Mouse (Mus musculus) kidney, adult 2 months (tissue): Measurements from ENCODE around the gene Gm7876. TPM values are rescaled to one million over a fixed set of nuclear protein-coding genes. Genes with fewer than 3 reads are reported as not detected.
"Not testable (repeated sequence)": the region's sequence is repeated elsewhere in the genome, so short reads cannot be mapped to it uniquely, and the experiment has no call there.

Source experiments
- DNase-seq: peaks from one replicate; pipeline ENCODE4 v3.0.0; 2021
- H3K27ac ChIP-seq: fragments of 200-500 bp; 2 replicates; pipeline ENCODE4 v1.5.1; 2012; ENCODE audit warnings: low read depth, low read length, control low read depth, inconsistent platforms; ENCODE audit not compliant: insufficient read depth
- H3K27me3 ChIP-seq: fragments of 200-500 bp; replicated peaks from 2 replicates; pipeline ENCODE4 v1.6.1; 2012; ENCODE audit warnings: mild to moderate bottlenecking, moderate library complexity, low read length, inconsistent platforms; ENCODE audit not compliant: control insufficient read depth, insufficient read depth
- H3K36me3 ChIP-seq: fragments of 200-500 bp; 2 replicates; pipeline ENCODE4 v1.6.1; 2012; ENCODE audit warnings: mild to moderate bottlenecking, moderate library complexity, low read length, inconsistent platforms; ENCODE audit not compliant: control insufficient read depth, insufficient read depth
- H3K4me1 ChIP-seq: fragments of 200-500 bp; 2 replicates; pipeline ENCODE4 v1.6.1; 2011; ENCODE audit warnings: low read length; ENCODE audit not compliant: control insufficient read depth, insufficient read depth
- H3K4me3 ChIP-seq: fragments of 200-500 bp; 2 replicates; pipeline ENCODE4 v1.5.1; 2011; ENCODE audit warnings: mild to moderate bottlenecking, low read depth, low read length, control low read depth; ENCODE audit not compliant: insufficient read depth
- WGBS: fragments of 180-500 bp; shearing (Covaris S2); methylation state at CpG from one replicate; pipeline ENCODE4 v1.1.7; 2018; 5-methylcytosine and 5-hydroxymethylcytosine counted together
- polyA plus RNA-seq: library from polyadenylated mRNA; depleted of rRNA; stranded (reverse); fragments of >200 nt; gene quantifications from 2 replicates; pipeline ENCODE4 v1.2.3, GENCODE M21; 2012; rRNA removed

Gm7876 gene
- polyA plus RNA-seq = not detected in 2 replicates

DNA sequence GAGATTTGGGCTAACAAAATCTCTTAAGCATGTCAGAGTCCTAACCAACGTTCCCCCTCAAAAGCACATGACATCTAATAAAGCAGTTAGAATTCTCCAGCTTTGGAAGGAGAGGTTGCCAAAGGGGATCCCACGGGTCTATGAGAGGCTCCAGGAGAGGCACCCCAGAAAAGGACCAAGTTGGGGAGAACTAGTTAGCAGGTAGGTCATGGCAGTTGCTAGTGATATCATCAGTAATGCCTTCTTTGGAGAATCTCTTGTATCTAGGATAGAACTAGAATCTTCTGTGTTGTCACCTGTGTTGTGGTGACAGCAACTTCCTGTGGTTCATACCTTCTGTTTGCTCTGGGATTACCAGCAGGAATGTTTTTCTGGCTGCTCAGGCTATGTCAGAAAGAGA lies at the start of gene Gm7876:
Gm7876 (plus strand) TSS at position 301 of the 400 bp plus-strand sequence.
- not testable (repeated sequence) for H3K36me3 ChIP-seq, H3K27me3 ChIP-seq, H3K4me1 ChIP-seq, DNase-seq, H3K4me3 ChIP-seq, H3K27ac ChIP-seq
- WGBS = 68% methylated on average over 1 of the region's 2 CpGs

DNA sequence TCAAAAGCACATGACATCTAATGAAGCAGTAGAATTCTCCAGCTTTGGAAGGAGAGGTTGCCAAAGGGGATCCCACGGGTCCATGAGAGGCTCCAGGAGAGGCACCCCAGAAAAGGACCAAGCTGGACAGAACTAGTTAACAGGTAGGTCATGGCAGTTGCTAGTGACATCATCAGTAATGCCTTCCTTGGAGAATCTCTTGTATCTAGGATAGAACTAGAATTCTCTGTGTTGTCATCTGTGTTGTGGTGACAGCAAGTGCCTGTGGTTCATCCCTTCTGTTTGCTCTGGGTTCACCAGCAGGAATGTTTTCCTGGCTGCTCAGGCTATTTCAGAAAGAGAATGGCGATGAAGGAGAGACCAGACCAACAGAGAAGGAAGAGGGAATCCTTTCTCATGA lies 45.1 kb upstream of the Gm7876 start, which contains the start of gene Gm3239:
Gm3239 (plus strand) TSS at position 301 of the 400 bp plus-strand sequence.
- no CpG with 5 or more reads among the region's 2 CpGs for WGBS

DNA sequence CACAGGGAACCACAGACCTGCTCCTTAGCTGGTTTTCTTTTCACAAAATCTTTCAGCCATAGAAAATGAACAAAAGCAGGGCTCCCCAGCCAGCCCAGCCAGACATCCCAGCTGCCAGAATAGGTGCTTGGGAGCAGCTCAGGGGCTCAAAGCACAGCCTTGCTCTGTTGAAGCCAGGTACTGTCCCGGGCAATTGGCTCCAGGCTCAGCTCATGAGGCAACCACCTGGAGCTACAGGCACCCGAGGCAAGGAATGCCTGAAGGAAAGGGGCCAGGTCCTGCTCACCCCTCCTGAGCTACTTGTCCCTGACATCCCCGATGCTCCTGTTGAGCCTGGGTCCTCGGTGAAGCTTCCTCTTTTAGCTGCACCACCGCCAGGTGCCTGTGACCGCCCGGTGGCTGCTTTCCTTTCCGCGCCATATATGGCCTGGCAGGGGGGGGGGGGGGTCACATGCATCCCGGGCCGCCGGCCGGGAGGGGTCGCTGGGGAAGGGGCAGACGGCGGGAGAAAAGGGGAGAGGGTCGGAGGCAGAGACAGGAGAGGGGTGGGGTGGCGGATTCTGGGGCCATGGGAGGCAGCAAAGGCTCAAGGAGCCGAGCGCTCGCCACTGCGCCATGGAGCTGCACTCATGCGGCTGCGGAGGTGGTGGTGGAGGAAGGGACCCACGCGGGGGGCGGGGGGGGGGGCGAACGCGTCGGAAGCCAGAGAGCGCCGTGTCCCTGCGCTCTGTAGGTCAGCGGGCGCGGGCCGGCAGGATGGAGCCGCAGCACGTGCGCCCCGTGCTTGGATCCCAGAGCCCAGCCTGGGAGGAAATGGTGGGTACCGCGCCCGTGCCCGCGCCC lies 17.2 kb downstream of the Gm7876 start, which contains the start of gene Gm3252:
Gm3252 (plus strand) TSS at position 738 of the 843 bp plus-strand sequence.
- DNase-seq, H3K27me3 ChIP-seq, H3K36me3 ChIP-seq, H3K27ac ChIP-seq, H3K4me1 ChIP-seq, H3K4me3 ChIP-seq: not testable (repeated sequence)
- 2% methylated on average over 16 of the region's 47 CpGs for WGBS

More for the DNA sequence above, 45.1 kb upstream of the Gm7876 start, which contains the start of gene Gm3239:
- DNase-seq, H3K27me3 ChIP-seq, H3K4me3 ChIP-seq, H3K4me1 ChIP-seq, H3K36me3 ChIP-seq, H3K27ac ChIP-seq: not testable (repeated sequence)

Other genes starting within 250 kb of the Gm7876 start
- gene Gm3182, start 227.5 kb upstream of the Gm7876 start, polyA plus RNA-seq = not detected in 2 replicates
- gene Gm3047, start 153.8 kb upstream of the Gm7876 start, polyA plus RNA-seq = not detected in 2 replicates
- not detected in 2 replicates for gene Gm8159, start 76.9 kb upstream of the Gm7876 start, polyA plus RNA-seq
- gene Gm3239, start 45.0 kb upstream of the Gm7876 start, polyA plus RNA-seq = not detected in 2 replicates
- 0.05 TPM in 1 of 2 replicates, not detected in the other for gene Gm3252, start 17.5 kb downstream of the Gm7876 start, polyA plus RNA-seq
- gene Gm9602, start 67.1 kb downstream of the Gm7876 start, polyA plus RNA-seq = not detected in 2 replicates
- gene Gm3269, start 128.9 kb downstream of the Gm7876 start, polyA plus RNA-seq = not detected in 2 replicates
- not detected in 2 replicates for gene Gm3264, start 146.3 kb downstream of the Gm7876 start, polyA plus RNA-seq
- not detected in 2 replicates for gene Gm3278, start 183.2 kb downstream of the Gm7876 start, polyA plus RNA-seq